Mouse (Mus musculus) CD8-positive naive resting alpha-beta T cell, adult 2 months (primary cell): ENCODE measurements at regions not wholly inside any gene's neighbourhood (a gene's known extent, or its start where the extent isn't known, plus 50 kb on each side); places are given as distances from the start of the nearest gene placed in this dataset.

ENCODE experiments used
- DNase-seq, 2 experiments: peaks; one replicate each; pipeline ENCODE4 v3.0.0; 2022; ENCODE audit warnings: low read depth in 2 of 2, low spot score in 2 of 2

DNA sequence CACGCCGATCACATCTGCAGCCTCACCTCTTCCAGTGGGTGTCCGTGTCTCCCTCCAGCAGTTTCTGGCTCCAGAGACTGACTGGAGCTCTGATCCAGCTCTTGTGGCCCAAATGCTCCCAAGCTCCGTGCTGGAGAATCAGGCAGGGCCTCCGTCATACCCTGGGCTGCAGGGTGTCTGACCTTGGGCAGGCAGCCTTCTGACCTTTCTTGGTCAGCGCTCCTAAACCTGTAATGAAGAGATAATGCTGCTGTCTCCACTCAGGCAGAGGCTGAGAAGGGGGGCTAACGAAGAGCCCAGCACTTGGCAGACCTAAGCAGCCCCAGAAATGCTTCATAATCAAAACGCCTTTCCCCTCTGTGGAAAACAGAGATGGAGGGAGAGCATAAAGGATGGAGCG, 89.9 kb upstream of the Mef2a start:
- no peak for DNase-seq

DNA sequence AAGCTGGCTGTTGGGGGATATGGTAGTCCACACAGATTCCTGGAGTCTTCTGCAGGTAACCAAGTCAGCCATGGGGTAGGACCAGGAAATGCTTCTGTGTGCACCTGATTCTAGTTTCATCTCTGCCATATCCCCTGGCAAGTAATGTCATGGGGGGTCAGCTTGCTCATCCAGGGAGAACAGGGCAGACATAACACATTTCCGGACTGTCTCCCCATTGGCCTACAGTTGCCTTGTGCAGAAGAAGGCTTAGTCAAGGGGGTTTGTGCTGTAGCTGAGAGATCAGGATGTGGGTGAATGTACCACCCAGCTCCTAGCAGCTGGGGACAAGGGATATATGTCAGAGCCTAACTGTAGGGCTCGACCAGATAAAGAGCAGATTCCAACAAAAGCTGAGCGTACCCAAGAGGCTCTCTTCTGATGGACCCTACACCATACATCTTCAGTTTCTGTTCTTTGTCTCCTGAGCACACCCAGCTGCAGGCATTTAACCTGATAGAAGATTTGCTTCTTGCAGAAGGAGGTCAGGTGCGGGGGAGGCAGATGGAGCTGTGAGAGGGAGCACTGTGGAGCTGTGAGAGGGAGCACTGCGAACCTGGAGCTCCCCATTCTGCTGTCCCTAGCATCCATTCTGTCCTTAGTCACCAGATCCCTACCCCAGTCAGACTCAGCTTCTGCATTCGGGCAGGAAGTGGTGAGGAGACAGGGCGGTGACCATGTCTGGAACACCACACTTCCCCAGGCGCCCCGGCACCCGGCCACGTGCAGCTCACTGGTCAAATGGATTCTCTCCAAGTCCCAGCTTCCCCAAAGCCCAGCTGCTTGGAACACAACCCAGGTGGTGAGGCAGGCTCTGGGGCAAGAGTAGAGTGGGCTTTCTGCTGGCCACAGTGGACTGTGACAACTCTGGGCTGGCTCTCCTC, 88.9 kb upstream of the Mef2a start:
- no peak for DNase-seq

DNA sequence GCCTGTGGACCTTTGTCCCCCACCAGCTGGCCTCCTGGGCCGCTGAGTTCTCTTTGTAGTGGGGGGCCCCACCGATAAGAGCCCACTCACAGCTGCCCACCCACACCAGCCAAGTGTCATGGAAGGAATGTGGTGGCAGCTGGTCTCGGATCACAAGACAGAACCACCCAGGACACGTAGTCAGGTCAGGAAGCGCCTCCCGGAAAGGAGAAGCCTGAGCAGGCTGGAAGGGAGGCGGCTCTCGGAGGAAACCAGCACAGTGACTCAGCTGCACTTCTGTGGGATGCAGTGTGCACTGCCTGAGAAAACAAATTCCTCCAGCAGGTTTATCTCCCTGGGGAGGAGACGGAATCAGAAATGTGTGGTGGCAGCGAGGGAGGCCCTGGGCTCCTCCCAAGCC, 87.2 kb upstream of the Mef2a start:
- DNase-seq: no peak

DNA sequence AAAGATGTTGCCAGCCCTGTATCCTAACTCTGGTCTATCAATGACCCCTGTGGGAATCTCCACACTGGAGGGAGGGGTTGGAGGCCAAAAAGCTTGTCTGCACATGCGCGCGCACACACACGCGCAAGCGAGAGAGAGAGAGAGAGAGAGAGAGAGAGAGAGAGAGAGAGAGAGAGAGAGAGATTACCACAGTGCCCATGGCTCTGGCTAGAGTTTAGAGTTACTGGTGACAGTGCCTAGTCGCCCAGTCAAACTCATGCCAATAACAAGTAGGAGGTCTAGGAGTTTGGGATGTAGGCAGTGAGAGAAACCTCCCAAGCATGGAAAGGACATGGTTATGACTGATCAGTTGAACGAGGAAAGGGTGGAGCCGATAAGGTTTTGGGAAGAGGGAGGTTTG, 86.6 kb upstream of the Mef2a start:
- DNase-seq: no peak

DNA sequence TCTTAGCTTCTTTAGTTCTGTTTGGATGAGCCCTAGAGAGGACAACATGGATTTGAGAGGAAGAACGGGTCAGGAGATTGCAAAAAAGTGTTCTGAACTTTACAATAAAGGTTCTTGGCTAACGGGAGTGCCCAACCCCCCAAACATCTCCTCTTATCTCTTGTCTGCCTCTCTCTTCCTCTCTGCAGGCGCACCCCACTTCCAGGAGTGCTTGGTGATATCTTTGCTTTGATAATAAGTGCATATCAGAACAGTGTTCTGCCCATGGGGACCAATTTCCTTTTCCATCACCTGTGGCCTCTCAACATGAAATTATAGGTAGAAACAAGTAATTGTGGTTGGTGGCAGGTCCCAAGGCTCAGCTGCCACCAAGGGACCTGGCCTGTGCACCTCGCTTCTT, 86.0 kb upstream of the Mef2a start:
- DNase-seq: no peak

DNA sequence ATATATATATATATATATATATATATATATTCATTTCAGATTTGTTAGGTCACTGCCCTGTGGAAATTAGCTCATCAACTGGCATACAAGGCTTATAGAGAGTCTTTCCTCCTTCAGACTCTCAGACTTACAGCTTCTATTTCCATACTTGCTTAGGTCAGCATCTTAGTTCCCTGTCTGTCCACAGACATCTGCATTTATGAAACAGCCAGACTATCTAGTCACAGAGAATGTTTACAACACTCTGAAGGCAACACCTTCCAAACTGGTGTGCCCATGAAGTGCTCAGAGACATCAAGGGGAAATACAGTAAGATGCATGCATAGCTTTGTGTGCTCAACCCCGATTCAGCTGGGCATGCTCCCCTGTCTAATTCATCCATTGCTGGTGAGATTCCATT, 85.2 kb upstream of the Mef2a start:
- no peak for DNase-seq

DNA sequence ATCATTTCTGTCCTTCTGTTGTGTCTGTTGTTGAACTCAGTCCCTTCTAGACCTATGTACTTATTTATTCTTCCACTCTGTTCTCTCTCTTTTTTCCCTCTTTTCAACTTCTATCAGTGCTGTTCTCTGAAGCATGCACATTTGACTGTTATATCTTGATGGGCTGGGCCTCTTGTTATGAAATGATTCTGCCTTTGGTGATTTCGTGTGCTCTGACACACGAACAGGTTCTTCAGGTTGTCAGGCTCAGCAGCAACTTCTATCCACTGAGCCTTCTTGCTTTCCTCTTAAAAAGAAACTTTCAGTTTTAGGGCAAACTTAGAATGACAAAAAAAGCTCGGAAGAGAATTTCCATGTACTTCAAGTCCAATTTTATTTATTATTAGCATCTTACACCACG, 83.4 kb upstream of the Mef2a start:
- DNase-seq: no peak

DNA sequence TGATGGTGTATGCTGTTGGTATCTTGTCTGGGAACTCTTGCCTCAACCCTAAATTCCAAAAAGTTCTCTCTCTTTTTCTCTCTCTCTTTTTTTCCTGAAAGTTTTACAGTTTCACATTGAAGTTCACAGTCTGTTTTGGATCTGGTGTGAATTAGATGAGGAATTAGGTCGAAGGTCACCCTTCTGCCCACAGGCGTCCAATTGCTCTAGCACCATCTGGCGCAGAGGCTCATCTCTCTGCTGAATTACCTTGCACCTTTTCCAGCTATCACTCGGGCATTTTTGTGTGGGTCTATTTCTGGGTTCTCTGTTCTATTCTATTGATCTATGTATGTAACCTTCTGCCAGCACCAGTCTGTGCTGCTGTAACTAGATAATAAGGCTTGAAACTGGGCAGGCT, 81.8 kb upstream of the Mef2a start:
- no peak for DNase-seq

DNA sequence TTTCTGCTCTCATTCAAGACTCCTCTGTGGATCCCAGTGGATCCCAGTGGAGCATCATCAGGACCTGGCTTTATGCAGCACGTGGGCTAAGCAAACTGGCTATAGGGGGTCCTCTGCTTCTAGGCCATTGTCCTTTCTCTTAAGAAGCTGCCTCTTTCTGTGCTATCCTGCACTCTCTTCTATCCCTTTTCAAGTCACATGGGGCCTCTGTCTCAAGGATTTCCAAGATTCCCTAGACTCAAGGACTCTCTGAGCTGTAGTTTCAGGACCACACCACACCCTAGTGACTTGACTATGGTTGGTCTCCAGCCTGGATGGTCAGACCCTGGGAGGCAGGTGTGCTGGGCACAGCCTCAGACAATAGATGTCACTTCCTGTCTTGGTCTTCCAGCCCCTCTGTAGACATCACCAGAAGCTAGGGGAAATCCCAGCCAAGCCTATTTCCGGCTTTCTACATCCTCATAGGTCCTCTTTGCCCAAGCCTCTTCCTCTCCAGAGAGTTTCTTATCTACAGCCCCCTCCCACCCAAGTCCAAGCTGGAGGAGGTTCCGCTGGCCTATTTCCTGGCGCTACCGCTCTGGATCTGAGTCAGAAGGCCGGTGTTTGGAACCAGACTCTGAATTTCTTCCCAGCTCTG, 78.6 kb upstream of the Mef2a start:
- DNase-seq: peak; percentile 9 to 30

DNA sequence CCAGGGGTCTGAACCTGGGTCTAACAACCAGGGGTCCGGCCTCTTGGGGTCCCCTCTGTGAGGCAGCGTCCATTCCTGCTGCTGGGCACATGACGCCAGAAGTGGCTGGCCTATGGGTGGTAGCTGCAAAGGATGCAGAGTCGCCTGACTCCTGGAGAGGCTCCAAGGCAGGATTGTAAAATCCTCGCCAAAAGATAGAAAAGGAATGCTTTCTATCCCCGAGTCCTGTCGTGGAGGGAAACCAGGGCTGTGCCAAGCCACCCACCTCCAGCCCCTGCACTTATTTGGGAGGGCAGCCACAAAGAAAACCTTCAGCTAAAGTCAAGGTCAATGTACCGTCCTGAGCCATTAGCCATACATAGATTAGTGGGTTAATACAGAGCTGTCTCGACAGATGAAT, 73.9 kb upstream of the Mef2a start:
- no peak for DNase-seq

DNA sequence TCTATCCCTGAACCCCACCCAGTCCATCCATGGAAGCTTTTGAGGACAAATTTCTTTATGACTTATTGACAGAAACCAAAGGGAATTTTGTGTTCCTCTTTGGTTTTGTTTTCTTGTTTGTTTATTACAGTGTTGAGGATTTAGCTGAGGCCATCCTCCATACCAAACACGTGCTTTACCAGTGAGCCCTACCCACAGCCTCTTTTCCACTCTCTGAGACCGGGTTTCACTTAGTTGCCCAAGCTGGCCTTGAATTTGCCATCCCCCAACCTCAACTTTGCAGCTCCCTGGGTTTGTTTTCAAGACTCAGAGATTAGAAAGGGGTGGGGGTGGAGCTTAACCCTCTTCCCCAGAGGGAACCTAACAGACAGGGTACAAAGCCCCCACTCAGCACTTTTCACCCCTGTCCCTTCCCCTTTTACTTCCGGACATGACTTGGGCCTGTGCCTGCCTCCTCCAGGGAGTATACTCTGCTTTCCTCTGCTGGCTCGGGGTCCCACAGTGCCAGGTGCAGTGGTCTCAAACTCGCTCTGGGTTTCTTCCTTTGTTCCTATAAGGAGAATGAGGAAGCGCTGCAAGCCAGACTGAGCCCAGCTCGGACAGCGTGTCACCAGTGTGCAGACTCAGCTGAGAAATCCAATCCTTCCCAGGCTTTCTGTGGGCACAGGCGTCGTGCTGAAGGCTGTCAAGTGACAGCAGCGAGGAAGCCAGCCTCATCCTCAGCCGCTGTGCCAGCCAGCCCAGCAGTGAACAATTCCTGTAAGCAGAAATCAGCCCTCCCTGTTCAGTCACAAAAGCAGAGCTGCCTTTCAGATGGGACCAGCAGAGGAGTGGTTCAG, 72.8 kb upstream of the Mef2a start:
- DNase-seq: no peak

DNA sequence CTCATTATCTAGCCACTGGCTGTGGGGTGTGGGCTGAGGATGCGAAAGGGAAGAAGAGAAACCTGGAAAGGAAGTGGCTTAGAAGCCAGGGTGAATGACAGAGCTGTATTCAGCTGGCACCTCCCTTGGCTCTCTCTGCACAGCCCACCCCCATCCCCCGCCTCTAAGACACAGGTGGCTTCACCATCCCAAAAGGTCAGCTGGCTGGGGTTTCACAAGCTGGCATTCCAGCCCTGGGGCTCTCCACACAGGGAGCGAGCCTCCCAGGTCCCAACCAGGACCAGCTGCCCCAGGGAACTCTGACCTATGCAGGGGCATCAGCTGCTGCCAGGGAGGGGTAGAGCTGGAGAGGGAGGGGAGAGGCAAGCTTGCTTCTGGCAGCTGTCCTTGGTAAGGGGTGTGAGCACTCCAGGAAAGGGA, 71.9 kb upstream of the Mef2a start:
- DNase-seq: no peak

DNA sequence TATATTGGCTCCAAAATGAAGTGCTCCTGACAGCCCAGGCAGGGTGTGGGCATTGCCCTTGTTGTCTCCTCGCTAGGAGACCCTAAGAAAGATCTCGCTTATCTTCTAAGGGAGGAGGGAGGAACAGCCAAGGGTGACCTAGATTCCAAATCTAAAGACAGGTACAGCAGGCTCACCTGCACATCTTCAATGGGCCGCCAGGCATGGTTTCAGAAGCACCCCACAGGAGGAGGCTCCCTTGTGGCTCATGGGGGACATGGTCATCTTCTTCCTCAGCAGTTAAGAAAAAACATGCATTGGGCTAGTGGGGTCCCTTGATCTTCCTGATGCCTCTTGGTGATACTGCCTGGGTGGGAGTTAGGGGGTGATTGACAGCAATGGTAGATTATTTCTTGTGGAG, 71.0 kb upstream of the Mef2a start:
- DNase-seq: no peak

DNA sequence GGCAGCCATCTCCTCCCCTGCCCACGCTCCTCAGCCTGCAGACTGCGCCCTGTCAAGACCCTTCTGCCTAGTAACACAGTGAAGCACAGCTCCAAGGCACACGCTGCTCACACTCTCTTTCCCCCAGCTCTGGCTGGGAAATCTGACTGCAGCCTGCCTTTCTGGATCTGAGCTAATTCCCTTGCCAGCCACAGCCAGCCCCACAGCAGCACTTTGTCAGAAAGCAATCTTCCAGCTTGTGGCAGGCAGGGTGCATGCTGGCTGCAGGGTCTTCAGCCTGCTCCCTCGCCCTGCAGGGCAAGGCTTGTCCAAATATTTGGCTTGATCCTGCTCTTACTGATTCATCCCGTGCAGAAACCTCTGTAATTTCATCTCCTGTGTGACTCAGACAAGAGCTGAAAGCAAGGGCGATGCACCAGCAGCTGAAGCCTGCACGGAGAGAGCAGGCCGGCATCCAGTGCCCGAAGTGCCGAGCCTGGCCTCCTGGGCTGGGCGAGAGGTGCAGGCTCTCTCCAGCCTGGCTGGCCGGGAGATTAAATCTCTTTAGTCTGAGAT, 70.4 kb upstream of the Mef2a start:
- no peak for DNase-seq

DNA sequence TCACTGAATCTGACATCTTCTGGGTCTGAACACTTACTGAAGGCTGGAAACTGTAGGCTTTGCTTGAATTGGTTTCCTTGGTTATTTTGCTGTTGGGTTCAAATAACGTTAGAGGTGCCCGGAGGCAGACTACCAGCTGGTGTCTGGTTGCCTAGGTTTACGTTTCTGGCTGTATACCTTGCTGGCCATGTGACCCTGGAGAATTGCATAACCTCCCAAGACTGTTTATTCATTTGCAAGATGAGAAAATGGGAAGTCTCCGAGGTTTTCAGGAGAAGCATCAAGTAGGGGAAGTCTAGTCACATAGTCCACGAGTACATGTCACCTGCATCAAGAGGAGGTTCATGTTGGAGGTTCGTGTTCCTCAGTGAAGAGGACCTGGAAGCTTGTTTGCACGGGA, 69.6 kb upstream of the Mef2a start:
- DNase-seq: no peak

DNA sequence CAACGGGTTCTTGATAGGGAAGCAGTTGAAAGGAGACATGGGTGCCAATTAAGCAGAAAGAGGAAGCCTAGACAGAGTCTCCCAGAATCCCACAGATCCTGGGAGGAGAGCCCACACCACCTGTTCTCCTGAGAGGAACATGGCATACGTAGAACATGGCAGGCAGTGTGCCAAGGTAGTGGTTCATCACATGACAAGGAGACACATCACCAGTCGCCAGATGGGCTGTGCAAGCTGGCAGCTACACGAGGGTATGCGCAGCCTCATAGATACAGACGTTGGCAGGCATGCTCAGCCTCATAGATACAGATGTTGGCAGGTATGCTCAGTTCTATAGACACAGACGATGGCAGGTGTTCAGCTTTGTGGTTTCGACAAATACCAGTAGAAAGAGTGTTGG, 68.1 kb upstream of the Mef2a start:
- DNase-seq: no peak

DNA sequence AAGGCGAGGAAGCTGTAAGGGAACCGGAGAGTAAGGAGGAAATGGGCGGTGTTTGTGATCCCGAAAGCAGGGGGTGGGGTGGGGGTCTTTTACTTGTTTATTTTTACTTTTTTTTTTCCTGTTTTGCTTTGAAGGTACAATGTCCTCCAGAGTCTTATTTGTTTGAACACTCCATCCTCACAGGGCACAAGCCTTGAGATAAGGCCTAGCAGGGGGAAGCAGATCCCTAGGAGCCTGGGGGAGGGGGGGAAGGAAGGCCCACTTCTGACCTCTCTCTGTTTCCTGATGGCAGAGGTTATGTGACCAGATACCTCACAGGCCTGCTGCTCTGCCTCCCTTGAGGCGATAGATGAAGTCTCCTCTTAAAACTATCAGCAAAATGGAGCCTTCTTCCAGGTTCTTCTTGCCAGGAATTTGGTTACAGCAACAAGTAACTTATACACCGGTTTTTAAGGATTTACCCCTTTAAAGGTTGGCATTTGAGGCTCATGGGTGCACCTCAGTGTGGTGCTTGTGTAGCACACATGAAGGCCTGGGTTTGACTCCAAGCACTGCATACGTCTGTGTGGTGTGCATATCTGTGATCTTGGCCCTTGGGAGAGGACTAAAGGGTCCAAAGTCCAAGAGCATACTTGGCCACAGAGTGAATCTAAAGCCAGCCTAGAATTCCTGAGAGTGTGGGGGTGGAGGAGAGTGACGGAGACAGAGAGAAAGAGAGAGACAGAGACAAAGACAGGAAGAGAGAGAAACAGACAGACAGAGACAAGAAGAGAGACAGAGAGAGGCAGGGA, 64.8 kb upstream of the Mef2a start:
- no peak for DNase-seq

DNA sequence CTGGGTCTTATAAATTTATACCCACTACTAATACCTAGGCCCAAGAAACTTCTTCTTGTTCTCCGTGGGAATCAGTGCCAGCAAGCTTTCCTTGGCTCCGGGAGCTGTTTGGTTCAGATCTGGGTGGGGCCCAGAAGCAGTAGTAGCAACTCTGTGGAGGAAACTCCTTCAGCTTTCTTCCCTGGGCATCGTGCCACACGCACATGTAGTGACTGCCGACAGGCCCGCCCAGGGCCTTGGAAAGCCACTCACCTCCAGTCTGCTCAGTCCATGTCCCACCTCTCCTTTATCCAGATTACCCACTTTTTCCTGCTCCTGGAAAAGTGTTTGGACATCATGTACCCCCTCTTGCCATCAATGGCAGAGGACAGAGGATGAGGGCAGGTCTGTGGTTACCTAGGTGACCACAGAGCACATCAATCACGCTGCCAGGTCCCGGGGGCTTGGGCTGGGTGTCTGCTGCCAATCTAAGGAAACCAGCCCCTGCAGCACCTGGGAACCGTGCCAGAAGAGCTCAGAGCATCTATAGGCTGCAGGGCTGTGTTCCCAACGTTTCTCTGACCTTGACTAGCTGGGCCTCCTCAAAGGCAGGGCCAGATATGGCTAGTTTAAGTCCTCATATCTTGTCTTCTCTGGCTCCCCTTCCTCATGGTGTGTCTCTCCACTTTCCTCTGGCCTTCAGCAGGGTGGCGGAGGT, 63.1 kb upstream of the Mef2a start:
- no peak for DNase-seq

DNA sequence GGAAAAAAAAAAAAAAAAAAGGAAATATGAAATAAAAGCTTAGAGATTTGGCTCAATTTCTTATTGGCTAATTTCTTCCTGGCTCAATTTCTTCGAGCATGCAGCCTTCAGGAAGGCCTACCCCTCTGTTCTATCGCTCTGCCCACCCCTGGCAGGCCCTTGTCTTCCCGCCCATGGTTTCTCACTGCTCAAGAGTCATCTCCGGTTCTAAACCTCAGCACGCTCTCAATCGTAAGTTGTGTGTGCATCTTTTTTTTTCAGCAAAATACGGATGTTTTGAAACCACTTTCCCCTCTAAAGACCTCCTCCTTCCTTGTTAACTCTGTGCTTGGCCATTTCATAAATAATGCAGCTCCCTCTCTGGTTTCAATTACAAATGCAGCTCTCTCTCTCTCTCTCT, 58.3 kb upstream of the Mef2a start:
- DNase-seq: no peak

DNA sequence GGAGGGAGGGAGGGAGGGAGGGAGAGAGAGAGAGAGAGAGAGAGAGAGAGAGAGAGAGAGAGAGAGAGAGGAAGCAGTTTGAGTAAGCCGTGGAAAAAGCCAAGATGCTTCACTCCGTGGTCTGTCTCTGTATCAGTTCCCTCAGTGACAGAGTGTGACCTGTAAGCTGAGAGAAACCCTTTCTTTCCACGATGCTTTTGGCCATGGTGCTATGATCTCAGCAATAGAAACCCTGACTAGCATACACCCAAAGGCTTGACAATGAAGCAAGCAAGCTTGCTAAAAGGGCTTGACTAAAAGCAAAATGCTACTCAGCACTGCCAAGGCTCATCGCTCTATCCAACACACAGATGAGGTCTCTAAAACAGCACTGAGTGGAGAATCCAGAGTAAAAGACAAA, 57.4 kb upstream of the Mef2a start:
- no peak for DNase-seq
